Mouse (Mus musculus) liver, embryonic 14.5 days (tissue): ENCODE data around the gene Ptk7.

Experiments used
- CTCF ChIP-seq: IDR thresholded peaks from 2 replicates; pipeline ENCODE4 v1.5.1; 2016; ENCODE audit warnings: antibody characterized with exemption, low read depth, control low read depth
- EP300 ChIP-seq: IDR thresholded peaks from 2 replicates; pipeline ENCODE4 v1.6.1; 2016; ENCODE audit warnings: antibody characterized with exemption, low read depth

- TF ChIP-seq CTCF: no peak
- TF ChIP-seq EP300: no peak
These were observed 75.8 kb downstream of the Ptk7 start for GRCm38 (mm10) chr17:46553469-46553868.
